Mouse (Mus musculus) midbrain, postnatal 0 days (tissue): Measurements from ENCODE around the gene Lepr. TPM values are rescaled to one million over a fixed set of nuclear protein-coding genes. Genes with fewer than 3 reads are reported as not detected.

Source experiments
- ATAC-seq: fragments of 200-750 bp; cut with Nextera tagmentation; 2 replicates; pipeline ENCODE4 v1.8.0; 2017; ENCODE audit warnings: moderate number of reproducible peaks, mild to moderate bottlenecking, moderate TSS enrichment, moderate library complexity; ENCODE audit not compliant: low FRiP score
- DNase-seq: peaks from one replicate; pipeline ENCODE4 v3.0.0-alpha.2; 2015; ENCODE audit warnings: low spot score
- H3K27ac ChIP-seq: fragments of 300-500 bp; sonication (generic); 2 replicates; pipeline ENCODE4 v1.5.1; 2014; ENCODE audit warnings: low read depth, mild to moderate bottlenecking, low read length, mixed read lengths
- H3K27me3 ChIP-seq: fragments of 300-500 bp; sonication (generic); 2 replicates; pipeline ENCODE4 v1.6.1; 2014; ENCODE audit warnings: low read length, control low read depth, mixed read lengths; ENCODE audit not compliant: insufficient read depth
- H3K36me3 ChIP-seq: fragments of 300-500 bp; sonication (generic); 2 replicates; pipeline ENCODE4 v1.6.1; 2014; ENCODE audit warnings: low read length, control low read depth, mixed read lengths; ENCODE audit not compliant: insufficient read depth
- H3K4me1 ChIP-seq: fragments of 300-500 bp; sonication (generic); 2 replicates; pipeline ENCODE4 v1.6.1; 2014; ENCODE audit warnings: mild to moderate bottlenecking, control low read depth, antibody characterized with exemption, low read length, mixed read lengths; ENCODE audit not compliant: insufficient read depth
- H3K4me2 ChIP-seq: fragments of 300-500 bp; sonication (generic); 2 replicates; pipeline ENCODE4 v1.6.1; 2014; ENCODE audit warnings: low read depth, mild to moderate bottlenecking, low read length, mixed read lengths; ENCODE audit not compliant: poor library complexity, severe bottlenecking
- H3K4me3 ChIP-seq: fragments of 300-500 bp; sonication (generic); 2 replicates; pipeline ENCODE4 v1.5.1; 2014; ENCODE audit warnings: low read depth, mild to moderate bottlenecking, low read length, moderate library complexity
- H3K9ac ChIP-seq: fragments of 300-500 bp; sonication (generic); replicated peaks from 2 replicates; pipeline ENCODE4 v1.6.1; 2014; ENCODE audit warnings: mild to moderate bottlenecking, low read length, moderate library complexity, mixed read lengths; ENCODE audit not compliant: poor library complexity, severe bottlenecking
- H3K9me3 ChIP-seq: fragments of 300-500 bp; sonication (generic); 2 replicates; pipeline ENCODE4 v1.6.1; 2016; ENCODE audit warnings: low read length, control low read depth
- CTCF ChIP-seq: IDR thresholded peaks from 2 replicates; pipeline ENCODE4 v1.5.1; 2016; ENCODE audit warnings: antibody characterized with exemption, mild to moderate bottlenecking
- WGBS: fragments of 180-500 bp; shearing (Covaris S2); extraction: QIAGEN DNeasy Blood & Tissue Kit; methylation state at CpG from one replicate; pipeline ENCODE4 v1.1.7; 2014; 5-methylcytosine and 5-hydroxymethylcytosine counted together
- polyA plus RNA-seq: library from polyadenylated mRNA; unstranded; fragments of >200 nt; fragmentation: Nextera tagmentation; extraction: Ambion mirVana; gene quantifications from 2 replicates; pipeline ENCODE4 v1.2.1, GENCODE M21; 2015
- total RNA-seq: library from RNA; depleted of rRNA; stranded (reverse); fragments of >200 nt; gene quantifications from 2 replicates; pipeline ENCODE4 v1.2.3, GENCODE M21; 2014; rRNA removed

The Lepr gene
- total and polyA plus RNA-seq, 2 experiments from 2014 or later: 2.8 to 9.0 TPM

DNA sequence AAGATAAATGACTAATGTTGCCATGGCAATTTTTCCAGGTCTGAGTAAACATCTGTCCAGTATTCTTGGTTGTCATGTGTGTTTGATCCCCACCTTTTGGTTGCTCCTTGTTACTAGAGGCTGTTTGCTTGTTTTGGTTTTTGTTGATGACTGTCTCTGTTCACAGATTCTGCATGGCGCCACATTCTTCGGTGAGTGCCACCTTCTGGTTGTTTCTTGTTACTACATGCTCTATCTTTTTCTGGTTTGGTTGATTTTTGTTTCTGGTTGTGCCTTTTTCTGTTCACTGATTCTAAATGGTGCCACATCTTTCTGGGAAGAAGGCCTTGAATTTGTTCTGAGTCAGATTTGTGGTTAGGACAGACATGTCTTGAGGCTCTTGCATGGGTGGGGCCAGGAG, 133.7 kb downstream of the Lepr start:
- Histone ChIP-seq H3K9me3 (no peaks in the 10 kb centered on the region), H3K9ac (no peak overlapping the region), H3K4me2 (no peak overlapping the region), H3K4me3 (no peak overlapping the region), H3K4me1 (no peaks in the 10 kb centered on the region), H3K27ac (no peak overlapping the region), H3K27me3 (no peaks in the 10 kb centered on the region), H3K36me3 (no peaks in the 10 kb centered on the region)
- 71% methylated on average over 2 of the region's 2 CpGs for WGBS
- ATAC-seq (no peak), DNase-seq (no peak)
- TF ChIP-seq CTCF: peak; percentile 17; the same call in 1 of the 2 replicates

DNA sequence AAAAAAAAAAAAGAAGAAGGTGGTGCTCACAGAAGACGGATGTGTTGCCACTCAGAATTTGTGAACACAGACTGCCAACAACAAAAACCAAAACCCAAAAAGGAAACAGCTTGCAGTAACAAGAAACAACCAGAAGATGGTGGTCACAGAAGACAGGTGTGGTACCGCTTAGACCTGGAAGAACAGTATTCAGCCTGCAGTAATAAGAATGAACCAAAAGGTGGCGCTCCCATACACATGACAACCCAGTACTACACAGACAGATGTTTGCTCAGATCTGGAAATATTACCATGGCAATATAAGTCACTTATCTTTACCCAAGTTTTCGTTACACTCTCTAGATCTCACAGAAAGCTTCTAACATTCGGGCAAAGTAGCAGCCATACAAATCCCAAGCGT, 143.7 kb downstream of the Lepr start:
- WGBS: 49% methylated on average over 6 of the region's 6 CpGs
- ATAC-seq: peak; percentile 52; the same call in 1 of the 2 replicates
- DNase-seq: peak; percentile 72

DNA sequence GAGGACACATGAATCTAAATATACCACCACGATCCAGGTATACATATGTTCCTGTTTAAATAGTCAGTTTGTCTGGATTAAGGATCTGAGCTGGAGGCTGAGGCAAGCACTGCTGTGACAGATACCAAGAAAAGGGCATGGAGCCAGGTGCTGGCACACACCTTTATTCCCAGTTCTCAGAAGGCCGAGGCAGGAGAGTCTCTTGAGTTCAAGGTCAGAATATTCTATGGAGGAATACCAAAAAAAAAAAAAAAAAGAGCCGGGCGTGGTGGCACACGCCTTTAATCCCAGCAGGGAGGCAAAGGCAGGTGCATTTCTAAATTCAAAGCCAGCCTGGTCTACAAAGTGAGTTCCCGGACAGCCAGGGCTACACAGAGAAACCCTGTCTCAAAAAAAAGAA, 145.1 kb downstream of the Lepr start:
- H3K36me3 ChIP-seq: no peaks in the 10 kb centered on the region
- no peak overlapping the region for H3K27ac ChIP-seq
- no peaks in the 10 kb centered on the region for H3K9me3 ChIP-seq
- DNase-seq (no peak), ATAC-seq (no peak)
- H3K27me3 ChIP-seq: no peaks in the 10 kb centered on the region
- H3K4me1 ChIP-seq: no peaks in the 10 kb centered on the region
- H3K4me3 ChIP-seq: no peak overlapping the region
- no peak for TF ChIP-seq CTCF
- H3K4me2 ChIP-seq: no peak overlapping the region
- no peak overlapping the region for H3K9ac ChIP-seq
- WGBS: 89% methylated on average over 6 of the region's 6 CpGs

More for the DNA sequence above, 143.7 kb downstream of the Lepr start:
- Histone ChIP-seq H3K4me2 (no peak overlapping the region), H3K9me3 (no peaks in the 10 kb centered on the region), H3K4me1 (no peaks in the 10 kb centered on the region), H3K9ac (no peak overlapping the region), H3K36me3 (no peaks in the 10 kb centered on the region), H3K4me3 (no peak overlapping the region), H3K27me3 (no peaks in the 10 kb centered on the region), H3K27ac (no peak overlapping the region)
- peak; percentile 80 for TF ChIP-seq CTCF

Other genes with a start within 250 kb of the Lepr start
- 208 and 225 TPM in 2 replicates for gene Dnajc6, start 220.8 kb upstream of the Lepr start, total RNA-seq
- gene Dnajc6, start 220.8 kb upstream of the Lepr start, polyA plus RNA-seq: 74.9 and 79.0 TPM in 2 replicates
- gene Leprot, start 69.7 kb upstream of the Lepr start, total RNA-seq: 60.2 and 75.0 TPM in 2 replicates
- 90.3 and 92.8 TPM in 2 replicates for gene Leprot, start 69.7 kb upstream of the Lepr start, polyA plus RNA-seq
- not detected in 2 replicates for gene B020004J07Rik, start 126.6 kb downstream of the Lepr start, total RNA-seq
- not detected in 2 replicates for gene B020004J07Rik, start 126.6 kb downstream of the Lepr start, polyA plus RNA-seq
- not detected in 2 replicates for gene C130073F10Rik, start 176.4 kb downstream of the Lepr start, total RNA-seq
- not detected in 2 replicates for gene C130073F10Rik, start 176.4 kb downstream of the Lepr start, polyA plus RNA-seq
- not detected in 2 replicates for gene Gm12800, start 191.7 kb downstream of the Lepr start, total RNA-seq
- gene Gm12800, start 191.7 kb downstream of the Lepr start, polyA plus RNA-seq: not detected in 2 replicates
- gene Gm12794, start 223.0 kb downstream of the Lepr start, total RNA-seq: not detected in 2 replicates
- not detected in 2 replicates for gene Gm12794, start 223.0 kb downstream of the Lepr start, polyA plus RNA-seq